Mouse (Mus musculus) olfactory bulb, adult 2 months (tissue): ENCODE results near the gene Camkv.

Experiments used
- CTCF ChIP-seq: fragments of 200-500 bp; IDR thresholded peaks from 2 replicates; pipeline ENCODE4 v1.5.1; 2012; ENCODE audit warnings: low read depth, mild to moderate bottlenecking, low read length, moderate library complexity; ENCODE audit not compliant: insufficient read depth
- POLR2A ChIP-seq: fragments of 200-500 bp; IDR thresholded peaks from 2 replicates; pipeline ENCODE4 v1.6.1; 2012; ENCODE audit warnings: mild to moderate bottlenecking, low read depth, low read length, moderate library complexity; ENCODE audit not compliant: insufficient read depth

DNA sequence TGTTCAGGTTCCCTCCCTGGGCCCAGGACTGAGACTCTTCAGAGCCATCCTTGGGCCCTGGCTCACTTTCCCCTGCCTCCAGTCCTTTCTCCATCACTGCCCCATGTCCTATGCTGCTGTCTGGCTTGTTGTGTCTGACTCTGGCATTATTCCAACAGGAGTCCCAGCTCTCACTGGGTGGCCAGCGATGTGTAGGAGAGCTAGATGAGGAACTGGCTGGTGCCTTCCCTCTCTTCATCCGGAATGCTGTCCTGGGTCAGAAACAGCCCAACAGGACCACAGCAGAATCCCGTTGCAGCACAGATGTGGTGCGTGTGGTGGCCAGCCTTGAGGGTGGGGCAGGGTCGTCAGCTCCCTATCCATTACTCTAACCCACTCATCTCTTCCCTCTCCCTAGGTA, 34.8 kb downstream of the Camkv start:
- TF ChIP-seq CTCF (no peak), POLR2A (no peak)
